Mouse (Mus musculus) forebrain, embryonic 10.5 days (tissue): ENCODE data around the gene Cacybp. TPM values are rescaled to one million over a fixed set of nuclear protein-coding genes. Genes with fewer than 3 reads are reported as not detected.

ENCODE experiments used
- DNase-seq: peaks from one replicate; pipeline ENCODE4 v3.0.0-alpha.2; 2017; ENCODE audit warnings: low spot score; ENCODE audit errors: extremely low spot score
- H3K27ac ChIP-seq: fragments of 300-500 bp; sonication (generic); 2 replicates; pipeline ENCODE4 v1.5.1; 2016; ENCODE audit warnings: mild to moderate bottlenecking
- H3K27me3 ChIP-seq: fragments of 300-500 bp; sonication (generic); 2 replicates; pipeline ENCODE4 v1.6.1; 2016; ENCODE audit warnings: mild to moderate bottlenecking; ENCODE audit not compliant: poor library complexity, severe bottlenecking
- H3K36me3 ChIP-seq: fragments of 300-500 bp; sonication (generic); replicated peaks from 2 replicates; pipeline ENCODE4 v1.6.1; 2016; ENCODE audit warnings: mild to moderate bottlenecking, moderate library complexity
- H3K4me1 ChIP-seq: fragments of 300-500 bp; sonication (generic); 2 replicates; pipeline ENCODE4 v1.6.1; 2016
- H3K4me3 ChIP-seq: fragments of 300-500 bp; sonication (generic); 2 replicates; pipeline ENCODE4 v1.5.1; 2016; ENCODE audit warnings: mild to moderate bottlenecking, moderate library complexity
- H3K9me3 ChIP-seq: fragments of 300-500 bp; sonication (generic); 2 replicates; pipeline ENCODE4 v1.6.1; 2016; ENCODE audit warnings: mild to moderate bottlenecking, moderate library complexity
- WGBS: fragments of 180-500 bp; shearing (Covaris S2); methylation state at CpG from one replicate; pipeline ENCODE4 v1.1.7; 2016; 5-methylcytosine and 5-hydroxymethylcytosine counted together
- polyA plus RNA-seq: library from polyadenylated mRNA; unstranded; fragments of >200 nt; fragmentation: Nextera tagmentation; extraction: Ambion mirVana; gene quantifications from 2 replicates; pipeline ENCODE4 v1.2.1, GENCODE M21; 2016

Gene Cacybp
- polyA plus RNA-seq, 1 experiment from 2014 or later: 361 TPM

GRCm38 (mm10) chr1:160210566-160210965 lies 2.1 kb downstream of the Cacybp start:
- no peak overlapping the region for H3K27ac ChIP-seq
- no peaks in the 10 kb centered on the region for H3K27me3 ChIP-seq
- no peak for DNase-seq
- peaks cover 32% of the 10 kb centered on the region for H3K36me3 ChIP-seq
- no peaks in the 10 kb centered on the region for H3K9me3 ChIP-seq
- peak overlapping the region; percentile 87 for H3K4me3 ChIP-seq
- 73% methylated on average over 3 of the region's 3 CpGs for WGBS
- peaks cover 22% of the 10 kb centered on the region for H3K4me1 ChIP-seq

- whole genome bisulfite sequencing: 71% methylated on average over 2 of the region's 2 CpGs
These were observed 2.8 kb downstream of the Cacybp start for GRCm38 (mm10) chr1:160209844-160210243.

GRCm38 (mm10) chr1:160205486-160205885 lies 7.2 kb downstream of the Cacybp start:
- H3K27me3 ChIP-seq: no peaks in the 10 kb centered on the region
- no peaks in the 10 kb centered on the region for H3K9me3 ChIP-seq
- H3K27ac ChIP-seq: no peak overlapping the region
- H3K4me3 ChIP-seq: no peak overlapping the region
- H3K36me3 ChIP-seq: peaks cover 83% of the 10 kb centered on the region
- DNase-seq: no peak
- peaks cover 8% of the 10 kb centered on the region for H3K4me1 ChIP-seq

More at GRCm38 (mm10) chr1:160209844-160210243, 2.8 kb downstream of the Cacybp start:
- Histone ChIP-seq H3K36me3 (peaks cover 39% of the 10 kb centered on the region), H3K4me1 (peaks cover 22% of the 10 kb centered on the region), H3K9me3 (no peaks in the 10 kb centered on the region), H3K27ac (no peak overlapping the region), H3K4me3 (peak overlapping the region; percentile 23; the same call in 1 of the 2 replicates), H3K27me3 (no peaks in the 10 kb centered on the region)
- DNase-seq: no peak

- Histone ChIP-seq H3K27me3 (no peaks in the 10 kb centered on the region), H3K4me3 (peak overlapping the region; percentile 88), H3K27ac (peak overlapping the region; percentile 90), H3K9me3 (no peaks in the 10 kb centered on the region), H3K4me1 (peaks cover 16% of the 10 kb centered on the region), H3K36me3 (peaks cover 32% of the 10 kb centered on the region)
- DNase-seq: no peak
- WGBS: under 1% methylated on average over 13 of the region's 13 CpGs
These were observed 17.4 kb downstream of the Cacybp start for GRCm38 (mm10) chr1:160195337-160195663.

- 8% methylated on average over 31 of the region's 31 CpGs for WGBS
- H3K4me1 ChIP-seq: peaks cover 16% of the 10 kb centered on the region
- H3K4me3 ChIP-seq: peak within 1 kb of the TSS; percentile 88
- H3K27me3 ChIP-seq: no peaks in the 10 kb centered on the region
- peak; percentile 94 for DNase-seq
- no peaks in the 10 kb centered on the region for H3K9me3 ChIP-seq
- peak within 1 kb of the TSS; percentile 90 for H3K27ac ChIP-seq
- H3K36me3 ChIP-seq: peaks cover 27% of the 10 kb centered on the region
These were observed 17.9 kb downstream of the Cacybp start, which contains the start of gene Mrps14 for GRCm38 (mm10) chr1:160194529-160195336. Mrps14 (plus strand) TSS chr1:160195215.

GRCm38 (mm10) chr1:160184506-160184905 lies 28.2 kb downstream of the Cacybp start:
- Histone ChIP-seq H3K27me3 (no peaks in the 10 kb centered on the region), H3K4me3 (no peak overlapping the region), H3K4me1 (no peaks in the 10 kb centered on the region; the same call in 1 of the 2 replicates), H3K36me3 (no peaks in the 10 kb centered on the region), H3K9me3 (no peaks in the 10 kb centered on the region), H3K27ac (no peak overlapping the region)
- peak; percentile 44 for DNase-seq
- WGBS: 23% methylated on average over 5 of the region's 5 CpGs

- WGBS: 82% methylated on average over 4 of the region's 4 CpGs
These were observed 31.5 kb downstream of the Cacybp start for GRCm38 (mm10) chr1:160181216-160181615.

GRCm38 (mm10) chr1:160176903-160177302 lies 35.8 kb downstream of the Cacybp start:
- DNase-seq: no peak
- Histone ChIP-seq H3K9me3 (no peaks in the 10 kb centered on the region), H3K27ac (no peak overlapping the region), H3K4me3 (no peak overlapping the region), H3K4me1 (no peaks in the 10 kb centered on the region), H3K27me3 (no peaks in the 10 kb centered on the region), H3K36me3 (no peaks in the 10 kb centered on the region)
- 83% methylated on average over 8 of the region's 8 CpGs for WGBS

More at GRCm38 (mm10) chr1:160181216-160181615, 31.5 kb downstream of the Cacybp start:
- no peaks in the 10 kb centered on the region for H3K36me3 ChIP-seq
- no peaks in the 10 kb centered on the region for H3K27me3 ChIP-seq
- no peaks in the 10 kb centered on the region for H3K9me3 ChIP-seq
- no peaks in the 10 kb centered on the region; the same call in 1 of the 2 replicates for H3K4me1 ChIP-seq
- no peak for DNase-seq
- H3K4me3 ChIP-seq: no peak overlapping the region
- H3K27ac ChIP-seq: no peak overlapping the region

GRCm38 (mm10) chr1:160166600-160166999 lies 46.1 kb downstream of the Cacybp start:
- DNase-seq: no peak
- H3K9me3 ChIP-seq: no peaks in the 10 kb centered on the region
- 80% methylated on average over 4 of the region's 5 CpGs for WGBS

GRCm38 (mm10) chr1:160158190-160158589 lies 54.5 kb downstream of the Cacybp start:
- H3K4me1 ChIP-seq: no peaks in the 10 kb centered on the region
- no peaks in the 10 kb centered on the region for H3K36me3 ChIP-seq
- DNase-seq: no peak
- no peak overlapping the region for H3K4me3 ChIP-seq
- H3K27me3 ChIP-seq: no peaks in the 10 kb centered on the region
- WGBS: 95% methylated on average over 2 of the region's 2 CpGs
- H3K27ac ChIP-seq: no peak overlapping the region
- H3K9me3 ChIP-seq: no peaks in the 10 kb centered on the region

More at GRCm38 (mm10) chr1:160166600-160166999, 46.1 kb downstream of the Cacybp start:
- Histone ChIP-seq H3K4me3 (no peak overlapping the region), H3K27me3 (no peaks in the 10 kb centered on the region), H3K4me1 (no peaks in the 10 kb centered on the region), H3K27ac (no peak overlapping the region), H3K36me3 (no peaks in the 10 kb centered on the region)

- no peaks in the 10 kb centered on the region for H3K27me3 ChIP-seq
- peaks cover 13% of the 10 kb centered on the region for H3K4me1 ChIP-seq
- DNase-seq: no peak
- H3K36me3 ChIP-seq: no peaks in the 10 kb centered on the region
- 83% methylated on average over 8 of the region's 8 CpGs for WGBS
- no peaks in the 10 kb centered on the region for H3K9me3 ChIP-seq
- H3K4me3 ChIP-seq: no peak within 1 kb of the TSS
- H3K27ac ChIP-seq: no peak within 1 kb of the TSS
These were observed 59.2 kb downstream of the Cacybp start, which contains the start of gene Tnn for GRCm38 (mm10) chr1:160153480-160153879. Tnn (minus strand) TSS chr1:160153580.
